Mouse (Mus musculus) inflammation-experienced regulatory T-cells, adult 16 weeks (primary cell): ENCODE results near the gene Ogfrl1. TPM values are rescaled to one million over a fixed set of nuclear protein-coding genes. Genes with fewer than 3 reads are reported as not detected.

Experiments used
- polyA plus RNA-seq: library from polyadenylated mRNA; unstranded; fragments of 100-300 nt; shearing (Covaris generic); gene quantifications from one replicate; pipeline ENCODE4 v1.2.1, GENCODE M21; 2017

The Ogfrl1 gene
- 0.38 TPM for polyA plus RNA-seq

DNA sequence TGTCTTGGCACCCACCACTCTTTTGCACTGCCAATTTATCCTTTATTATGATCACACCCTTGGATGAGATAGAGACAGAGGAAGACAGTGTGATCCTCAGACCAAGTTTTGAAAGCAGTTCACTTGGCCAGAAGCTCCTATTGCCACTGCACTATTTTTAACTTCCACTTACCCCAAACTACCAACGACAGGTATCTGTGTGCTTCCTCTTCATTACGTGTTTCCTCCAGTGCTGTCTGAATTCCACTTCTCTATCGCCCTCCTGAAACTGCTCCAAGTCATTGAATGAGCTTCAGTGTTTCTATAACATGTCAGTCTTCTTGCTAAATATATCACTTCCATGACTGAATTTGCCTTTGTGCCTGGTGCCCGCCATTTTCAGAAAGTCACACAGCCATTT, at the start of gene Ogfrl1:
Gene Ogfrl1, minus strand, starts transcription at position 150 of the 400 bp plus-strand sequence.

